In genomic region chr7:110627099-110627482, GRCm38 (mm10) we compare ENCODE assay signal across 10 mouse cellular contexts. TPM values are rescaled to one million over a fixed set of nuclear protein-coding genes. Genes with fewer than 3 reads are reported as not detected.
A peak's percentile ranks its signal among the peaks of the same experiment; 100 is the strongest.
DNase-seq lines count a peak whose midpoint lies in the region; ATAC-seq and TF ChIP-seq lines count a peak whose summit lies in the region.
"Had no signal": no experiment of that assay in that cellular context is flagged by ENCODE, and none has a peak within 500 bp of the region (broad histone marks: within the 10 kb centered on the region; RNA-seq: fewer than 3 reads in every experiment).

No protein-coding gene starts in this region.

- 0 out of 2 replicates have a peak, but pooled peaks have one; percentile 24 for TF ChIP-seq CTCF in forebrain, postnatal 0 days (IDR thresholded peaks at IDR 0.05; ENCODE audit: low read depth)
- no peak for TF ChIP-seq CTCF in small intestine, adult 2 months (IDR thresholded peaks at IDR 0.05; ENCODE audit: extremely low read depth, insufficient read length, insufficient replicate concordance, low read depth, low read length)

- peaks cover 38% of the 10 kb centered on the region for H3K27me3 ChIP-seq in heart, embryonic 12.5 days (replicated peaks)
- H3K27me3 ChIP-seq in forebrain, postnatal 0 days (ENCODE audit: insufficient read depth, low read length), result peaks cover 42% of the 10 kb centered on the region
- H3K27me3 ChIP-seq in limb, embryonic 12.5 days, result peaks cover 72% of the 10 kb centered on the region
- H3K27me3 ChIP-seq in small intestine, adult 2 months (ENCODE audit: control insufficient read depth, insufficient read depth, low read length), result peaks cover 18% of the 10 kb centered on the region
- H3K27me3 ChIP-seq: Patski had no signal

- peaks cover 43% of the 10 kb centered on the region for H3K4me1 ChIP-seq in heart, embryonic 12.5 days (replicated peaks)
- H3K4me1 ChIP-seq in forebrain, postnatal 0 days (ENCODE audit: insufficient read depth), result peaks cover 18% of the 10 kb centered on the region; the same call in 1 of the 2 replicates
- peaks cover 46% of the 10 kb centered on the region for H3K4me1 ChIP-seq in limb, embryonic 12.5 days (replicated peaks)
- peaks cover 24% of the 10 kb centered on the region for H3K4me1 ChIP-seq in small intestine, adult 2 months (ENCODE audit: control insufficient read depth, insufficient read depth, insufficient read length, low read length)

- no peak for DNase-seq in heart, adult 9 months (ENCODE audit: low spot score in 2 of 2)
- DNase-seq in NIH3T3 (ENCODE audit: low read depth), result peak; percentile 29
- no peak for DNase-seq in forebrain, postnatal 0 days
- no peak for DNase-seq in left cerebral cortex, adult 11 months (ENCODE audit: low spot score)
- DNase-seq in lung, postnatal 4 days, result no peak

- no peaks in the 10 kb centered on the region for H3K9me3 ChIP-seq in heart, embryonic 12.5 days (replicated peaks)
- no peaks in the 10 kb centered on the region for H3K9me3 ChIP-seq in forebrain, postnatal 0 days (ENCODE audit: low read length)
- H3K9me3 ChIP-seq in limb, embryonic 12.5 days, result no peaks in the 10 kb centered on the region

- peak overlapping the region; percentile 53 for H3K4me3 ChIP-seq in heart, embryonic 12.5 days
- H3K4me3 ChIP-seq in forebrain, postnatal 0 days (ENCODE audit: low read depth, low read length), result peak overlapping the region; percentile 39
- H3K4me3 ChIP-seq in limb, embryonic 12.5 days (replicated peaks), result peak overlapping the region; percentile 41
- H3K4me3 ChIP-seq in small intestine, adult 2 months (ENCODE audit: low read depth, low read length), result peak overlapping the region; percentile 66

- no peak overlapping the region for H3K27ac ChIP-seq in heart, embryonic 12.5 days (ENCODE audit: poor library complexity, severe bottlenecking)
- no peak overlapping the region for H3K27ac ChIP-seq in forebrain, postnatal 0 days (ENCODE audit: low read depth, low read length)
- H3K27ac ChIP-seq in limb, embryonic 12.5 days, result no peak overlapping the region
- H3K27ac ChIP-seq in small intestine, adult 2 months (ENCODE audit: insufficient read depth, low read depth, low read length), result no peak overlapping the region

- 2% methylated on average over 12 of the region's 12 CpGs for WGBS in heart, embryonic 12.5 days
- WGBS in forebrain, postnatal 0 days, result under 1% methylated on average over 12 of the region's 12 CpGs
- under 1% methylated on average over 12 of the region's 12 CpGs for WGBS in limb, embryonic 12.5 days
- WGBS in small intestine, adult 2 months, result 3% methylated on average over 12 of the region's 12 CpGs

- TF ChIP-seq POLR2A in small intestine, adult 2 months (IDR thresholded peaks at IDR 0.05; ENCODE audit: low read depth, low read length), result no peak

- peak overlapping the region; percentile 72 for H3K9ac ChIP-seq in heart, embryonic 12.5 days
- no peak overlapping the region for H3K9ac ChIP-seq in forebrain, postnatal 0 days
- no peak overlapping the region for H3K9ac ChIP-seq in limb, embryonic 12.5 days (replicated peaks)

- H3K4me2 ChIP-seq in heart, embryonic 12.5 days, result peak overlapping the region; percentile 85
- peak overlapping the region; percentile 81 for H3K4me2 ChIP-seq in forebrain, postnatal 0 days (ENCODE audit: low read depth)
- H3K4me2 ChIP-seq in limb, embryonic 12.5 days, result peak overlapping the region; percentile 78

- ATAC-seq in heart, embryonic 12.5 days (ENCODE audit: insufficient number of reproducible peaks, low FRiP score), result no peak
- ATAC-seq in forebrain, postnatal 0 days, result no peak
- ATAC-seq in limb, embryonic 12.5 days (ENCODE audit: insufficient number of reproducible peaks, insufficient read depth, low FRiP score, low TSS enrichment, low read depth), result no peak
- ATAC-seq: Patski had no signal

- no peaks in the 10 kb centered on the region for H3K36me3 ChIP-seq in heart, embryonic 12.5 days
- H3K36me3 ChIP-seq in forebrain, postnatal 0 days (ENCODE audit: insufficient read depth), result no peaks in the 10 kb centered on the region
- H3K36me3 ChIP-seq in limb, embryonic 12.5 days, result no peaks in the 10 kb centered on the region
- H3K36me3 ChIP-seq in small intestine, adult 2 months (ENCODE audit: control insufficient read depth, insufficient read depth, low read length), result no peaks in the 10 kb centered on the region

RNA-seq across cellular contexts. Expression of gene Adm, which starts 0.4 kb away (rescaled TPM):
- 10.1 and 10.9 TPM in 2 replicates for polyA plus RNA-seq in heart, embryonic 12.5 days (2016; fragmentation: Nextera tagmentation; extraction: Ambion mirVana)
- 1.9 and 2.0 TPM in 2 replicates for total RNA-seq in forebrain, postnatal 0 days (2014; rRNA removed)
- polyA plus RNA-seq in forebrain, postnatal 0 days (2015; fragmentation: Nextera tagmentation; extraction: Ambion mirVana), result 1.3 and 2.1 TPM in 2 replicates
- polyA plus RNA-seq in limb, embryonic 12.5 days (2016; fragmentation: Nextera tagmentation; extraction: Ambion mirVana), result 1.2 and 2.1 TPM in 2 replicates
- polyA plus RNA-seq in small intestine, adult 2 months (2012; rRNA removed), result 2.8 and 3.4 TPM in 2 replicates
- total RNA-seq: hematopoietic stem cell, adult 5-6 weeks had no signal
- polyA plus RNA-seq: Patski had no signal

RNA-seq across cellular contexts. Expression of gene Sbf2, which starts 12.4 kb away (rescaled TPM):
- 39.2 and 43.3 TPM in 2 replicates for polyA plus RNA-seq in heart, embryonic 12.5 days (2016; fragmentation: Nextera tagmentation; extraction: Ambion mirVana)
- 74.2 and 88.3 TPM in 2 replicates for total RNA-seq in forebrain, postnatal 0 days (2014; rRNA removed)
- 25.6 and 43.3 TPM in 2 replicates for polyA plus RNA-seq in forebrain, postnatal 0 days (2015; fragmentation: Nextera tagmentation; extraction: Ambion mirVana)
- polyA plus RNA-seq in limb, embryonic 12.5 days (2016; fragmentation: Nextera tagmentation; extraction: Ambion mirVana), result 34.2 and 35.1 TPM in 2 replicates
- polyA plus RNA-seq in small intestine, adult 2 months (2012; rRNA removed), result 5.4 and 13.7 TPM in 2 replicates
